Mouse (Mus musculus): ENCODE data around the gene Ahcyl2.
A peak's percentile ranks its signal among the peaks of the same experiment; 100 is the strongest.

Gene Ahcyl2

DNA sequence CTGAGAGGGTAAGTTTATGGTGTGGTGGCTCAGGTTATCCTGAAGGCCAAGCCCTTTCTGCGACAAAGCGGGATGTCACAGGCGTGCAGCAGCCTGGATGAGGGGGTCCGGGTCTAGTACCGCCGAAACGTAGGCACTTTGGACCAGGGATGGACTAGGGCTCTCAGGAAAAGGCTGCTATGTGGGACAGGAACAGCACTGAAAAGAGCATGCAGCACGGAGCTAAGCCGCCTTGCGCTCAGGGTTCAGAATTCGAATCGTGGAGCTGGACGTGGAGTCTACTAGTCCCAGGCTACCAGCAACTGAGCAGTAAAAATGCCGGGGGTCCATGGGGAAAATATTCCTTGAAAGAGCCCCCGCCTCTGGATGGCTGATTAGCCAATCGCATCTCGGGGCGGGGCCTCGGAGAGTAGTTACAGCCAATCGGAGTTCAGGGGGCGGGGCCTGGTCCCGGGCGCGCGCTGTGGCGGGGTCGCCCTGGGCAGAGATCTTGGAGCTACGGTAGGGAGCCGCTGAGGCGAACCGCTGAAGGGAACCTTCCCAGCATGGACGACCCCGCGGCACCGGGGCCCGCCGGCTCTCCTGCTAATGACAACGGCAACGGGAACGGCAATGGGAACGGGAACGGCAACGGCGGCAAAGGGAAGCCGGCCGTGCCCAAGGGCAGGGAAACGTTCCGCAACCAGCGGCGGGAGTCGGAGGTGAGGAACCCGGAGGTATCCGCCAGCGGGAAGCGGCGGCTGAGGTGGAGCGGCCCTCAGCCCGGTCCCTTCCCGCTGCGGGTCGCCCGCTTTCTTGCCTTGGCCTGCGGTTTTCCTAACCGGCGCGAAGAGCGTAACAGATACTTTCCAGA lies 148.9 kb downstream of the Ahcyl2 start, which contains the start of gene Strip2:
TSS of gene Strip2 (plus strand) at position 483 of the 853 bp plus-strand sequence.
- DNase-seq, result peak; percentile 69 to 83

DNA sequence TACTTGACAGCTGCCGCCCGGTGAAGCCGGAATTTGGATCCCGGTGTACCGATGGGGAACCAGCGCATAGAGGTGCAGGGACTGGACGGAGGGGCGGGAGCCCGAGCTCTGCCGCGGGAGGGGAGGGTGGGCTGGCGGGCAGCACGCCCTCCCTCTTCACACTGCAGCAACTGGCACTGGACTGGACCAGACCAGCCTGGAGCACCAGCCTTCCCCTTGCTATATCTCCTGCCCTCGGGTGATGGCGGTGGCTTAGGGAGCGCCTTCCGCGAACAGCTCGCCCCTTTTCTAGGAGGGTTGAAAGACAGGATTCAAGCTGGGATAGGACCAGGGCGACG lies 149.5 kb downstream of the Ahcyl2 start:
- no peak for DNase-seq

DNA sequence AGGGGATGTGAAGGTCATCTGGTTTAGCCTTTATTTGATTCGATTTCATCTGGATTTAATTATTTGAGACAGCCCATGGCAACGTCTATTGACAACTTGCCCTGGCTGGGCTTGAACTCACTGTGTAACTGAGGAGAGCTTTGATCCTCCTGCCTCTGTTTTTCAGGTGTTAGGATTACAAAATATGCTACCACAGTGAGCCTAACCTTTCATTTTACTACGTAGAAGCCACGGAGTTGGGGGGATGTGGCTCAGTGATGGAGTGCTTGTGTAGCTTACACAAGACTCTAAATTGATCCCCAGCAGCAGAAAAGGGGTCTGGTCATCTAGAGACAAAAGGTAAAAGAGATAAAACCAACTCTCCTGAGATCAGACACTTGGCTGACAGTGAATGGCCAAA lies 150.1 kb downstream of the Ahcyl2 start:
- no peak for DNase-seq

DNA sequence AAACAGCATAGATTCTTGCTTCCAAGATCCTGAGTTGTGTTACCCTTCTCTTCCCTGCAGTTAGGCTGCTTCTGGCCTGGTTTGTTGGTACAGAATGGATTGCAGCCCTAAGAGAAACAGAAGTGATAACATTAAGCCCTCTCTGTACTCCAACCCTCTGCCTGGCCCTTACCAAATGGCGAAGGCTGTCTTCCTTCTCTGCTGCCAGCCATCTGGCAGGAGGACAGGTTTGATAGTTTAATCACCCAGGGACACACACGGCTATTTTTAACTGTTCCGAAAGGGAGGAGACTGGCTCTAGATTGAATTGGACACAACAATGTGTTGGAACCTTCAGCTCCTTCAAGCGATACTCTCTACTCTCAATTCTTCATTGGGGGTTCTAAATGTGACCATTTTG lies 155.7 kb downstream of the Ahcyl2 start:
- DNase-seq, result no peak

DNA sequence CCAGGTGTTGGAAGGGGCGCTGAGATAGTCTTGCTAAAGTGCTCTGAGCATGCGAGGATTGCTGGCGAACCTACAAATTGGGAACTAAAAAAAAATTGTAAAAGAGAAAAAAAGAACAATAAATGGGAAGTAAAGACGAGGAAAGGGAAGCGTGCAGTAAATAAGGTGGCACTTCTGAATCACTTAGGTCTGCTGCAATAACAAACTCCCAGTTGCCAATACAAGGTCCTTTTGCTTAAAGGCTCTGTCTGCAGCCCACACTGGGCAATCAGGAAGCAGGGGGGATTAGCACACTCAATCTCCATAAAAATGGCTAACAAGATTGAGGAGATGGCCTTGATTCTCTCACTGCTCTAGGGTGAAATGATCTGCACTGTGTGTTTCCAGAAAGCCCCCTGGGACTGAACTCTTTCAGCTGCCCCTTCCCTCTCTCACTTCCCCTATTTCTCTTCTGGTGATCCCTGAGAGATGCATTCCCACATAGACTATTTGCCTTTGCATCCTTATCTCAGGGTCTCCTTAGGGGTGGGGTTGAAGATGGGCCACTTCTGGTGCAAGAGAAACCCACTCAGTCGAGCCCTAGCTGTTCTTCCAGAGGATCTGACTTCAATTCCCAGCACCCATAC lies 157.9 kb downstream of the Ahcyl2 start:
- no peak for DNase-seq

DNA sequence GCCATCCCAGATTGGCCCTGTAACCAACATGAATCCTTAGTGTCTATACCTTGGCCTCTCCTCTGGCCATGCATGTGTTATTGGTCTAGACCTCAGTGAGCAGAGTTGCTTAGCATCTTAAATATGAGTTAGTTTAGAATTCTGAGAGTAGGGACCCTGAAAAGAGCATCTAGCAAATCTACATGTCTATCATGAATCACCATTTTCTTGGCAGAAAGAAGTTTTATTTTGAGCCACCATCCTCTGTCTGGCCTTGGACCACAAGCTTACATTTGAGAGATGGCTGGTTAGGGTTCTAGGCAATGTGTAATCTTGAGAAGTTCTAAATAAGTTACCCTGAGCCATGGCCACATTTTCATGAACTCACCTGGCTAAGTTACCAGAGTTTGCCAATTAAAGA lies 162.3 kb downstream of the Ahcyl2 start:
- DNase-seq, result no peak

DNA sequence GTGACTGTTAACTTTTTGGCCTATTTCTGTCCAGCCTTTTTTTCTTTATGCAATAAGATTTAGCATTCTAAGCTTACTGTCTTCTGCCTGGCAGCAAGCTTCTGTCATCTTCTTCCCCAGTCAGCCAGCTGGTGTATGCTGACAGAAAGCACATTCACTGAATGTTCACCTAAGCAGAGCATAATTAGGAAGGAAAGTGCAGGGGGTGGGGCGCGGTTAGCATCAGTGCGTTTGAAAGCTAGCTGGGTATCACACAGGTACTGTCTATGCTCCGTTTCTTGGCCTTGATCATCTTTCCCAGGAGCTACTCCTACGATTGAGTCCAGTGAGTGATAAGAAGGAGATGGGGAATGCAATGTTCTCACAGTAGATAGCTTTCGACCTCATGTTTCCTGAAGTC lies 162.9 kb downstream of the Ahcyl2 start:
- DNase-seq, result no peak

DNA sequence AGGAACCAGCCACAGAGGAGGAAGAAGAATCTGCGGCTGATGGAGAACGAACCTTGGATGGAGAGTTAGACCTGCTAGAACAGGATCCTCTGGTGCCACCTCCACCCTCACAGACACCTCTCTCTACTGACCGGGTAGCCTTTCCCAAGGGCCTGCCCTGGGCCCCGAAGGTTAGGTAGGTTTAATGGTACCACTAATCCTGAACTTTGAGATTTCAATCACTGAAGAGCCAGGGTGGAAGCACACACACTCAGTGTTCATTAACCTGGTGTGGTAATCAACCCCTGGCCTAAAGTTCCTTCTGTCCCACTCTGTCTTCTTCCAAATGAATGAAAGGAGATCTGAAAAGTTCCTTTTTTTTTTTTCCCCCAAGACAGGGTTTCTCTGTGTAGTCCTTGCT lies 163.4 kb downstream of the Ahcyl2 start:
- no peak for DNase-seq

DNA sequence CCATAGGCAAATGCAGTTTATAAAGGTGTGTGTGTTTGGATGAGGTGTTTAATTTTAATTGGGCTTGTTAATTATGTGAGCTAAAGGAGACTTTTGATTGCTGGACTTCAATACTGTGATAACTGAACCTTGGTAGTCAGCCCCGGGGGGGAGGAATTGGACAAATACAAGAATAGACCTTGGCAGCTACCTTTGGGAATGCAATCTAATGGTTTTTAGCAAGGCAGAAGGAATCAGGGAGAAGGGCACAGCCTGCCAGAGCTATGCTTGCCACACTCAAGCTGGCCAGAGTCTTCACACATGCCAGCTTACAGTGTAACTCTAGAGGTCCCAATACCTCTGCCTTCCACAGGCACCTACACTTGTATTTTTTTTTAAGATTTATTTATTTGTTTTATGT lies 167.9 kb downstream of the Ahcyl2 start:
- DNase-seq, result no peak

DNA sequence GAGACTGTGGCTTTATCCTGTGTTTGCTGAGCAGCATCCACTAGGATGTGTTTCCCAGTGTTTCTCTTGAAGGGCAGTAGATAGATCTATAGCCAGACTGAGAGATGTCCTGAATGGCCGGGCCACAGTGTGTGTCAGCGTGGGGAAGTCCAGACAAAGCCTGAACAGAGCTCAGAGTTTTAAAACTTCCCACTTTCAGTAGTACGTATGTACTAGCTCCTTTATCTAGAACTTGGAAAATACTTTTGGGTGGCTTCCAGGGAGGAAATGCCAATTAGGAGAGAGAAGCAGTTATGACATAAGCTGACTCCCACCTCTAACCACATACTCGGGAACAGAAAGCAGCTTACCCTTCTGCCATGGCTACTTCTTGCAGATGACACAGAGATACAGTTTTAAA lies 172.6 kb downstream of the Ahcyl2 start:
- DNase-seq, result no peak

DNA sequence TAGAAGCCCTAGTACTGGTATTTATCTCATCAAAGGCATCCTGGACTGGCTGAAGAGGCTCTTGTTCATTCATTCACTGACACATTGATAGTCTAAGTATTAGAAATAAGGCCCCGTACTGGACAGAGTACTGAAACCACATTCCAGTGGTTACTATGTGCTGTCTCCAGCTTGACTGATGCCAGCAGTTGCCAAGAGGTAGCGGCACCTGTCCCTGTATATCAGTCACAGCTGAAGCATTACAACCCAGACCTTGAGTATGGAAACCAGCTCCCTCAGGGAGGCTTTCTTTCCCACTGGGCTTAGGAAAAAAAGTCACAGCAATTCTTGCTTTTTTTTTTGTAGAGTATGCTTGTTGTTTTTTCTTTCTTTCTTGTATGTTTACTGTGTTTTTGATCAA lies 173.2 kb downstream of the Ahcyl2 start:
- no peak for DNase-seq

DNA sequence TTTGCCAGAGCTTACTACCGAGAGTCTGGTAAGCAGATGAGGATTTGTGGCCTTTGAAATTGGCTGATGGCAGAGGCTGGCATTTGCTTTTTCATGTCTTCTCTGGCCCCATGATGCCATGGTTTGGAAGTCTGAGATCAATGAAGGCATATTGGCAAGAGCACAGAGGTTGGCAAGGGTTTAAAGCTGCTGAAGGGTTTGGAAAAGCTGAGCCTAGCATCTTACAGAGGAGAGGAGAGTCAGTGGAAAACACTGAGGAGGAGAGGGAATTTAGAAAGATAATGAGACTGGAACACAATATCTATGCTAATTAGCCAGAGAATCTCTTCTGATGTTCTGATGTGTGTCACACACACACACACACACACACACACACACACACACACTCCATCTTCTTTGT lies 176.7 kb downstream of the Ahcyl2 start:
- DNase-seq, result no peak

DNA sequence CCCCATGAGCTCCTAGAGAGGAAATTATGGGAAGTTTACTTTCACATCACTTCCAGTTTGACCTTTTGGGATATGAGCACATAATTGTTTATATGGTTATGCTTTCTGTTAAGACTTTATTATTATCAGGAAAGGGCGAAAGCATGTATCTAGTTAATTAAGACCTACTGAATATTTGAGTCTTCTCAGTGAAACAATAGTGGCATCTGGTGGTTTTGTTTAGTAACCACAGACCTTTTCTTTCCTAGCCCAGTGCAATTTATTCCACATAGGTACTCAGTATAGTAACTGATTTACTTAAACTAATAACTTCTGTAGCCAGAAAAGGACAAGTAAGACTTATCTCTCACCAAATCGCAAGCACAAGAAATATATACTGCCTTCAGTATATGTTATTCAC lies 178.8 kb downstream of the Ahcyl2 start:
- DNase-seq, result no peak

DNA sequence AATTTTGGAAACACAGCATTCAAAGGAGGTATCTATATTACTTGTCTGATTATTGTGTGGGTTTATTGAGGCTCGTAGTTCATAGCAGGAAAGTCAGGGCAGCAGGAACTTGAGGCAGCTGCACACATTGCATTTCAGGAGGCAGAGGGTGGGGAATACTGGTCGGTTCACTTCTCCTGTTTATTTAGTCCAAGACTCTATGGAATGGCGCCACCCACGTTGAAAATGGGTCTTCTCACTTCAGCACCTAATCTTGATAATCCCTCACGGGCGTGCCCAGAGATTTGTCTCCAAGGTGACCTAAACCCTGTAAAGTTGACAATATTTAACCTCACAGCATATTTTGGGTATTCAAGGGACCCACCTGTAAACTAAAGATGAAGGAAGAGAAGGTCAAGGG lies 180.0 kb downstream of the Ahcyl2 start:
- DNase-seq, result no peak

DNA sequence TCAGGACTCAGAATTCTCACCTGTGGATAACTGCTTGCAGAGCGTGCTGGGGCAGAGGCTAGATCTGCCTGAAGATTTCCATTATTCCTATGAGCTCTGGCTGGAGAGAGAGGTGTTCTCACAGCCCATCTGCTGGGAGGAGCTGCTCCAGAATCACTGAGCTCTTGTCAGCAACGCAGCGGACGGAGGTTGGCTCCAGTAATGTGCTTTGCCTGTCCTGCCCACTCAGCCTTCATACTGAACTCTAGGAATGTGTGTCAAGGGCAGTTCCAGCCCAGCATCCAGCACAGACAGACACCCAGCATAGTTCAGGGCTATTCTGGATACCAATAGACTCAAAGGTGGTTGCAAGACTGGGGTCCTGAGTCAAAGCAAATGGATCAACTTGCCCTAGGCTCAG lies 188.9 kb downstream of the Ahcyl2 start:
- DNase-seq, result no peak

DNA sequence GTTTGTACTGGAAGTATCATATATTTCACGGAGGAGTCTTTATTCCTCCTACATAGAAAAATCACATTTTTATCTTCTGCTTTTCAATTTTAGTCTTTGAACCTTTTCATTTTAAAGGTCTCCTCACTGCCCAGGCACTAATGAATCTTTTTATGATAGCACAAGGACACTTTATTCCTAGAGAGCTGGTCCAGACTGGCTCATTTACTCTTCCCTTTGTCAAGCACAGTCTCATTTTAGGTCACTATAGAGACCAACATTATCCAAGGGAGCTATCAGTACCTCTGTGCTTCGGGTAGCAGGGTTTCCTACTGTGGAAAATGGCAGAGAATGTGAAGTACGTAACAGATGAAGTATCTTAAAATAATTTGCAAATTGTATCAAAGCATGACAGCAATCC lies 190.9 kb downstream of the Ahcyl2 start:
- no peak for DNase-seq

DNA sequence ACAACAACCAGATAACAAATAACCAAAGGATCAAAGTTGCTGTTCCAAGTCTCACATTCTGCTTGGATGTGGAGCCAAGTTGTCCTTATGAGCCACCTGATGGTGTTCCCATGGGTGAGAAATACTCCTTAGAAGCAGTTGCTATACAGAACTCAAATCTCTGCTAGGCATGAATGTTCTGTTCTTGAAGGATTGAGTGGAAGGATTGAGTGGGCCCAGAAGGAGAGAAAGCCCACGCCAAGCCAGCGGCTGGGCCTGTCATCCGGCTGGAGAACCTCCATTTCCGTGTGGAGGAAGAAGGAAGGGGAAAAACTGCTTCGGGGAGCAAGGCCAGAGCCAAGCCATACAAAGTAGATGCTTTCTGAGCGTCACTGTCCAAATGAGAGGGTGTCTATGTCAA lies 193.3 kb downstream of the Ahcyl2 start:
- no peak for DNase-seq

Measured in spleen, adult 18-20 months (tissue).